Mouse (Mus musculus): ENCODE data around the gene Cacng2.

The Cacng2 gene

DNA sequence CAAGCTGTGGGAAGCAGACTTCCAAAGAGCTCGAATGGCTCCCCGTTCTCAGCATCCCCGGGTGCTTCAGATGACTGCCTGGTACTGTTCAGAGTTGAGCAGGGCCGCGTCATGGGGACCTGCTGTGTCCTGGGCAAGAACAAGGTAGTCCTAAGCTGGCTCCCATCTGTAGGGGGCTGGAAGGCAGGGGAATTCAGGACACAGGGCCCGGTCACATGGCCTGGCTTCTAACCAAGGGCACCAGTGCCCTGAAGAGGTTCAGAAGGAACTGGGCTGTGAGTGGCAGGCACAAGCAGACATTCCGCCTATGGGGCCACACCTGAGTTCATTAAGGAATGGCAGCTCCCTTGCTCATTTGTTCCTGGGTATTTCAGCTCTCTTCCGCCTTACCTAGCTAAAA lies 37.7 kb downstream of the Cacng2 start:
- DNase-seq (ENCODE audit: low spot score), result no peak

DNA sequence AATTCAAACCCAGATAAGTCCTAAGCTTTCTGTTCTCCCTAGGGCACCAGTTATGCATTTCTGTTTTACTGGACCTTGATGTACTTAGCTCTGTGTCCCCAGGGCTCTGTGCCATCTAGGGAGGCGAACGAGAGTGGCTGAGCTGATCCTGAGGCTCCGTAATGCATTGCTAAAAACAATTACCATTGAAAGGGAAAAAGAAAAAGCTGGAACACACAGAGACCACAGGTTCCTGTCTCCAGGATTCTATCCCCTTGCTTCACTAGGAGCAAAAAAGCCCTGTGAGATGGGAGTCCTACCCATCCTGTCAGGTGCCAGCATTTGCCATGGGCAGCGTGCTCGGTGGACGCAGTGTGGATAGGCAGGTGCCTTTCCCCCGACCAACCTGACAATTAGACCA lies 38.4 kb downstream of the Cacng2 start:
- DNase-seq (ENCODE audit: low spot score), result no peak

DNA sequence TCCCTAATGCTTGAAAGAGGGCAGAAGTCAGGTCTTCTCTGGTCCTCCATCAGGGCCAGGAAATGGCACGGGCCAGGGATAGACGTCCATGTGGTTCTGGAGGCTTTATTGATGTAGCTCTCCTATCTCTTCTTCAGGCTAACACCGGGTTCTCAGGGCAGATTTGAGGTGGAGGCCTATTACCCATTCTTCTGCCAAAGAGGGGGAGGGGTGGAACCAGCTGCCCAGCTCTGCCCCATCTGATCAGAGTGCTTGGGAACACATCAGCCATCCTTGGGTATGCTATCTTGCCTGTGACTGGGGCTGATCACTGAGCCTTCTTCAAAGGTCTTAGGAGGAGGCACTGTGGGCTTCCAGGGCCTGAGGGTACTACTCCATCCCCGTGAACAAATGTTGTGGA lies 39.5 kb downstream of the Cacng2 start:
- no peak for DNase-seq (ENCODE audit: low spot score)

DNA sequence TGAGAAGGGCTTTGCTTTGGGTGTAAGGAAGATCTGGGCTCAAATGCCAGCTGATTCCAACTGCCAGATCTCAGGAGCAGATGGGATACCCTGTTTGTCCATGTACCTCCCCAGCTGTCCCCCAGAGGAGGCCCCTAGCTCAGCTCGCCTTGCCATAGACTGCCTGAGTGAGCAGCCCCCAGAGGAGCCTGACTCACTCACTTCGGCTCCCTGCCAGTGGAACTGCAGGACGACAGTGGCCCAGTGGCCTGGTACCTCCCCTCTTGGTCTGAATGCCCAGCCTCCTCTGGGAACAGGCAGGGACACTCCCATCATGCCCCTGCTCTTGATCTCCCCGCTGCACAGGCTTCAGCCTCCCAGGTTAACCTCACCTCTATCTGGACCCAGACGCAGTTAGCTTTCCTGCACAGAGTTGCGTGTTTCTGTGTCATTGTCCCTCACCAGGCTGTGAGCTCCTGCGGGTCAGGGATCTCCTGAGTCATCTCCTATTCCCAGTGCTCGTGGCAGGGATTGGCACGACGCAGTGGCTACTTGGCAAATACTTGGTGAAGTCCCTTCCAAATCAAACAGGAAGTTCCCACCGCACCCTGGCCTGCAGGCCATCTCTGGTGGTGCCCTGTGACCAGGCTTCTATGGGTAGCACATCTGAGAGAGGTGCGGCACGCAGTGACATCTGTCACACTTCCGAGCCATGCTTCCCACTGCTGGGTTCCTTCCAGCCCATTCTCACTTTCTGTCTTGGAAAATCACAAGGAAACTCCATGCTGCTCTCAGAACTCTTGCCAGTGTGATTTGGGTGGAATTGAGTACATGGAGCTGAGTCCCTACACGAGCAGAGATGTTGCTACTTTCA lies 40.8 kb downstream of the Cacng2 start:
- no peak for DNase-seq (ENCODE audit: low spot score)

DNA sequence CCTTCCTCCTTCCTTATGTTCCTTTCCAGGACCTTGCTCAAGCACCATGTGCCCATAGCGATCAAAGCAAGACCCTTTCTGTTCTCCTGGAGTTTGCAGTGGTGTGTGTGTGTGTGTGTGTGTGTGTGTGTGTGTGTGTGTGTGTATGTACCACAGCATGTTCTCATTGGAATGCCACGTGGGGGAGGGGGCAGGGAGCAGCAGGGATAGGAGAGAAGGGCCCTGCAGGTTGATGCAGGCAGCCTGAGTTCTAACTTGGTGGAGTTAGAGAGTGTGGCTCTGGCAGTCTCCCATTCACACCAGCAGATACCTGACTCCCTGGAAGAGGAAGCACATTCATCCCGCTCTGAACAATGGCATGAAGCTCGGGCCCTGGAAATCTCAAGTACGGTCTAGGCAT lies 41.6 kb downstream of the Cacng2 start:
- no peak for DNase-seq (ENCODE audit: low spot score)

- DNase-seq (ENCODE audit: low spot score), result no peak
Measured at GRCm38 (mm10) chr15:78075921-78076320, 43.9 kb downstream of the Cacng2 start.

DNA sequence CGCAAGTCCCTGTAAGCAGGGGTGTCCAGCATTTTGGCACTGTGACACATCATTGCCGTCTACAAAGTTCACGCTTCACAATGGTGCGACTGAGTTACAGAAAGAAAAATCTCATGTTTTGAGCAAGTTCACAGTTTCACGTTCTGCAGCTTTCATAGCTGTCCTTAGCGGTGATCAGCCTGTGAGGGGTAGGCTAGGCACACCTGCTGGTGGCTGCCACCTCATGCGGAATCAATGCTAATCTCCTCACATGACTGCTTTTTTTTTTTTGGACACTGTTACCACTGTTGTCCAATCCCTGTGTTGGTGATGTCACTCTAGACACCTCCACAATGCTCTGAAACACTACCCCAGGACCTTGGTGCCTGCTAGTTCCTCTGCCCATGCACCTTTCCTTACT lies 46.7 kb downstream of the Cacng2 start:
- no peak for DNase-seq (ENCODE audit: low spot score)

- no peak for DNase-seq (ENCODE audit: low spot score)
Measured at GRCm38 (mm10) chr15:78066475-78066874, 53.4 kb downstream of the Cacng2 start.

DNA sequence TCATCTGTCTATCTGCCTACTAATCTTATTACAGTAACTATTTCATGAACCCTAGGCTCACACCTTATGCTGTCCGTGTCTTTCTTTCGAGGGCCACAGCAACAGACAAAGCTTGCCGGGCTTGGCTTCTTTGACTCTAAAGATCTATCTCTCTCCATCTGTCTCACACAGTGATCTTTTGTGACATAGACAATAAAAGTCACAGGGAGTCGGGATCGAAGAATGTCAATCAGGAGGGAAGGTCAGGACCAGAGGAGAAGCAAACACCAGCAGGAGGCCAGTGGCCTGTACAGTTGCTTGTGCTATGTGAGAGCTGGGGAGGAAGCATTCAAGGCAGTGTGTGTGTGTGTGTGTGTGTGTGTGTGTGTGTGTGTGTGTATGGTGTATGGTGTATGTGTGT lies 54.3 kb downstream of the Cacng2 start:
- DNase-seq (ENCODE audit: low spot score), result no peak

DNA sequence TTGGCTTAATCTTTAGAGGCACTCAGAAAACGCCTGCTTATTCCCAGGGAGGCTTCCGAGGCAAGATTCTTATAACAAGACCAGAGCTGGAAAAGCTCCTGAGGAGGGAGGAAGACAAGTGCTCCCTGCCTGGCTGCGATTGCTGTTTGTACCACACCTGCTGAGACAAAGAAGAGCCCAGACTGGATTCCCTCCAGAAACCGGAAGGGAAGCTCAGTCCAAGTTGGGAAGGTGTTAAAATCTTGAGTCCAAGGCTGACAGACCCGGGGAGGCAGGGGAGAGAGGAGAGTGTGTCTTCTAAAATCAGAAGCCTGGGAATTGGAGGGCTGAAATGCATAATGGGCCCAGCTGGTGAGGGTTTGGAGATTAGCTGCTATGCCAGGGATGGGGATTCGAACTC lies 55.5 kb downstream of the Cacng2 start:
- no peak for DNase-seq (ENCODE audit: low spot score)

- no peak for DNase-seq (ENCODE audit: low spot score)
Measured at GRCm38 (mm10) chr15:78062467-78062866, 57.4 kb downstream of the Cacng2 start.

DNA sequence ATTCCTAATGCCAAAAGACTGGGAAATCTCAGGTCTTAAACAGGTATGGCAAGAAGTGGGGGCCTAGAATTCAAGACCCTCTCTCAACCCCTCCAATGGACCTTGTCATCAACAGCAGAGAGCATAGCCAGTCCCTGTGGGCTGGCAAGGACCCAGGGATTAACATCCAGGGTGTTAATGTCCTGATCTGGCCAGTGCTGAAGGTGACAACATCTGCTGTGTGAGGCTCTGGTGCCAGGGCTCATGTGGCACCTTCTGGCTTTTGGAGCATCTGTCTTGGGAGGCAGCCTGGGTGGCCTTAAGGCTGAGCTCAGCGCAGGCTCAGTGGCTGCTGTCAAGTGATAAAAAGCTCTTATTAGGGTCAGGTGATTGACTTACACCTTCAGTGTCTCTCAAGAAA lies 62.9 kb downstream of the Cacng2 start:
- no peak for DNase-seq (ENCODE audit: low spot score)

DNA sequence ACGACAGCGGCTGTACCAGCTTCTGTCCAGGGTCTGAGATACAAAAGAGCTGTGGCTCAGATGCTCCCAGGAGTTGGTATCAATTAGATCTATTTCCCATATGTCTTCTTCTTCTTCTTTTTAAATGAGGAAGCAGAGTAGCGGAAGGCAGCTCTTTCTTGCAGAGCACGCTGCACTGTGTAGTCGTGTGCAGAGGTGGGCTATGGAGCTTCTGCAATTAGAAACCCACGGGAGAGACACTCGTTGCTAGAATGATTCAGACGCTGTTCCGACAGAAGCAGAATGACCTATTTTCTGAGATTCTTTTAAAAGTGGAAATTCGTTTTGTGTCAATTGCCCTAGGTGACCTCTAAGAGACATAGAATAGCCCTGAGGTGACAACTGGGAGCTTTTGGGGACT lies 69.1 kb downstream of the Cacng2 start:
- no peak for DNase-seq (ENCODE audit: low spot score)

GRCm38 (mm10) chr15:78049933-78050332 lies 69.9 kb downstream of the Cacng2 start:
- DNase-seq (ENCODE audit: low spot score), result no peak

DNA sequence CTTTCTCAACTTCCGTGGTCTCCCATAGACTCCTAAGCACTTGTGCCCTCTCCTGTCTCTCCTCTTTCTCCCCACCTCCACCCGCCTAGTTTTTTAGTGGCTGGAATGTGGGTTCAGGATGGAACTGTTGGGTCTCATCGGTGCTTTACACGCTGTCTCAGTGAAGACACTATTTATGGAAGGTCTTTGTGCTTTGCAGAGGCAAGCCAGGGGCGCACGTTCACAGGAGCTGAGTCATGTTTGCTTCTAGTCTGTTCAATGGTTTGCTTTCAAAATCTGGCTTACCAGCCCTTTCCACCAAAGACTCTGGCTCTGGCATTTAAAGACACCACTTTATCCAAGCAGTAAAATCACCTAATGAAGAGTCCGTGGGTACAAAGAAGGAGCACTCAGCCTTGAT lies 74.0 kb downstream of the Cacng2 start:
- no peak for DNase-seq (ENCODE audit: low spot score)

- DNase-seq (ENCODE audit: low spot score), result no peak
Measured at GRCm38 (mm10) chr15:78045314-78045713, 74.5 kb downstream of the Cacng2 start.

GRCm38 (mm10) chr15:78044826-78045225 lies 75.0 kb downstream of the Cacng2 start:
- DNase-seq (ENCODE audit: low spot score), result no peak

DNA sequence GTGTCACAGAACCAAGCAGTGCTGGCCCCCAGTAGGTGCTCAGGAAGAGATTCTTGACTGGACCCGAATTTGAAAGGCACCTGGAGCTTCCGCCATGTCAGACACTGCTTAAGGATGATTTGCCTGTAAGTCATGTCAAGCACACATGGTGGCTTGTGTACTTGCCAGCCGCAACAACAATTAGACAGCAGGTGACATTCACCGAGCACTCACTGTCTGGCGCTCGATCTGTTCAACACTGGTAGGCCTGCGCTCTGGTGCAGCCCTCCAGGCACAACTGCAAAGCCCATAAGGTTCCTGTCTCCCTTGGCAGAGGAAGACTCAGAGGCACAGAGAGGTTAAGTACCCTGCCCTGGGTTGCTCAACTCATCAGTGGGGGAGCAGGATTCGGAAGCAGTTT lies 77.1 kb downstream of the Cacng2 start:
- DNase-seq (ENCODE audit: low spot score), result no peak

DNA sequence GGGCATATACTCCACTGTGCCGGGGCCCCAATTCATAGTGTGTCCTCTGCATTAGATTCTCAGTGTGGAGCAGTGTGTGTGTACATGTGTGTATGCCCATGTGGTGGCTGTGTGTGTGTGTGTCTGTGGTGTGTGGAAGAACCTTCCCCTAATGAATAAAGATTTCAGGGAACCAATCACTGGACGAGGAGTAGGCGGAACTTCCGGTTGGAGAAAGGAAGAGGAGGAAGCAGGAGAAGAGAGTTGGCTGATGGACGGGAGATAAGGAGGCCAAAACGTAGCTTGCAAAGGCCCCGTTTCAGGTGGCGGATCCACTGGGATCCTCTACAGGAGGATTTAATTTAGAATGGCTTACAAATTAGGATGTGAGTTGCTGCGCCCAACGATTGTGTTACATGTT lies 82.2 kb downstream of the Cacng2 start:
- no peak for DNase-seq (ENCODE audit: low spot score)

DNA sequence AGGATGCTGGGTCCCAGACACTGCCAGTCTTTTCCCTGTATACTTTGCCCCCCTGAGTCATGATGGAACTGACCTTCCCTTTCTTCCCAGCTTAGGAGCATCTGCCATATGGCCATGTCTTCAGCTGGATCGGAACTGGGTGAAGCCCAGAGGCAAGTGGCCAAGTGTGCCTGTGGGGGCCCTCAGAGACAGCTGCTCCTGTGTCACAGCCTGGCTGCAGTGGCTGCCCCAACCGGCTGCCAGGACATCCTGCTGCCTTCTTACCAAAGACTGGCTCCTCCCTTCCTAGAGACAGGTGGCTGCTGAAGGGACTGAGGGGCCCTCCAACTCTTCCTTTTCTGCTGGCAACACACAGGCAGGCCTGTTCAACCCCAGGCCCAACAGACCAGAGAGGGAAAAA lies 83.2 kb downstream of the Cacng2 start:
- no peak for DNase-seq (ENCODE audit: low spot score)

GRCm38 (mm10) chr15:78029938-78030337 lies 89.9 kb downstream of the Cacng2 start:
- no peak for DNase-seq (ENCODE audit: low spot score)

DNA sequence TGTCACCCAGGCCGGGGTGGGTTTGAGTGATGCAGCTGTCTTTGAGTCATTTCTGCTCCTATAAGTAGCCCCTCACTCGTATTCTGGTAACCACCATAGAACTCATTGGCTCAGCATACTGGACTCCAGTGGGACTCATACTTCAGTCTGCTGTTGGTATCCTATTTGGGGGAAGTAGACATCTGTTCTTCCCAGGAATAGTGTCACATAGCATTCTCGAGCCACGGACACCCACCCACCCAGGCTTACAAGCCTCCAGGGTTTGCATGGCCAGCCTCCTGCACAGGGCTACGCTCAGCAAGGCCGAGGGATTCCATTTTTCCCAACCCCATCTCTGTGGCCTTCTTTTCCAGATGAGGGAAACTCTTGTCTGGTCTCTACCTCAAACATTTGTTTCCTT lies 93.3 kb downstream of the Cacng2 start:
- DNase-seq (ENCODE audit: low spot score), result no peak

- DNase-seq (ENCODE audit: low spot score), result no peak
Measured at GRCm38 (mm10) chr15:78024211-78024610, 95.6 kb downstream of the Cacng2 start.

DNA sequence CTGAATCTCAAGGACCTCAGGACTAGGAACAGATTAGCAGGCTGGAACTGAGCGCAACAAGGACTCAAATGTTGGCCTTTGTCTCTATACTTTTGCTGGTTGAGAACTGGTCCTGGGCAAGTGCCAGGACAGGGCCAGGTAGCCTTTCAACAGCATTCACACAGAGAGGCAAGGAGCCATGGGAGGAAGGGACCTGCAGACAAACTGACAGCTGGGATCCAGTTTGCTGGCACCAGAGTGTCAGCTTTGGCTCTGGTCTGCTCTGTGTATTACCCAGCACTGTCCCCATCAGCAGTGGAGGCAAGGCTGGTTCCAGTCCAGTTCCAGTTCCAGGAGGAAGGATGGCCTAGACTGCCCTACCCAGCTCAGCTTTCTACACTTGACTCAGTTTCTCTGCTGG lies 105.8 kb downstream of the Cacng2 start:
- DNase-seq (ENCODE audit: low spot score), result no peak

Data from T-cell, adult 2 months (primary cell).